Mouse (Mus musculus) liver, adult 2 months (tissue): ENCODE measurements at regions not wholly inside any gene's neighbourhood (a gene's known extent, or its start where the extent isn't known, plus 50 kb on each side); places are given as distances from the start of the nearest gene placed in this dataset.

Experiments used
- DNase-seq: peaks from one replicate; pipeline ENCODE4 v3.0.0-alpha.2; 2011; ENCODE audit warnings: low read depth, low spot score; ENCODE audit errors: extremely low read depth
- H3K27ac ChIP-seq: fragments of 200-500 bp; replicated peaks from 2 replicates; pipeline ENCODE4 v1.5.1; 2012; ENCODE audit warnings: low read depth, mild to moderate bottlenecking, control low read depth, inconsistent platforms, low read length; ENCODE audit not compliant: insufficient read depth
- H3K27me3 ChIP-seq: fragments of 200-500 bp; 2 replicates; pipeline ENCODE4 v1.6.1; 2012; ENCODE audit warnings: mild to moderate bottlenecking, moderate library complexity, low read length, inconsistent platforms; ENCODE audit not compliant: control insufficient read depth, insufficient read depth
- H3K36me3 ChIP-seq: fragments of 200-500 bp; 2 replicates; pipeline ENCODE4 v1.6.1; 2012; ENCODE audit warnings: low read length, inconsistent platforms; ENCODE audit not compliant: control insufficient read depth, insufficient read depth
- H3K4me1 ChIP-seq: fragments of 200-500 bp; 2 replicates; pipeline ENCODE4 v1.6.1; 2011; ENCODE audit warnings: low read length; ENCODE audit not compliant: control insufficient read depth, insufficient read depth
- H3K4me3 ChIP-seq: fragments of 200-500 bp; 2 replicates; pipeline ENCODE4 v1.5.1; 2011; ENCODE audit warnings: low read depth, mild to moderate bottlenecking, control low read depth, low read length, moderate library complexity; ENCODE audit not compliant: insufficient read depth
- H3K79me2 ChIP-seq: fragments of 200-500 bp; 2 replicates; pipeline ENCODE4 v1.6.1; 2012; ENCODE audit warnings: inconsistent platforms, mild to moderate bottlenecking, low read length, moderate library complexity; ENCODE audit not compliant: control insufficient read depth, insufficient read depth
- H3K9ac ChIP-seq: fragments of 200-500 bp; 2 replicates; pipeline ENCODE4 v1.6.1; 2012; ENCODE audit warnings: low read depth, mild to moderate bottlenecking, control low read depth, inconsistent platforms, low read length
- CTCF ChIP-seq: fragments of 200-500 bp; IDR thresholded peaks from 2 replicates; pipeline ENCODE4 v1.5.1; 2011; ENCODE audit warnings: low read depth, low read length, control low read depth
- POLR2A ChIP-seq: fragments of 200-500 bp; IDR thresholded peaks from 2 replicates; pipeline ENCODE4 v1.6.1; 2011; ENCODE audit warnings: low read length, control low read depth; ENCODE audit not compliant: insufficient read depth; ENCODE audit errors: extremely low read depth
- WGBS: fragments of 180-500 bp; shearing (Covaris S2); methylation state at CpG from one replicate; pipeline ENCODE4 v1.1.7; 2018; 5-methylcytosine and 5-hydroxymethylcytosine counted together

DNA sequence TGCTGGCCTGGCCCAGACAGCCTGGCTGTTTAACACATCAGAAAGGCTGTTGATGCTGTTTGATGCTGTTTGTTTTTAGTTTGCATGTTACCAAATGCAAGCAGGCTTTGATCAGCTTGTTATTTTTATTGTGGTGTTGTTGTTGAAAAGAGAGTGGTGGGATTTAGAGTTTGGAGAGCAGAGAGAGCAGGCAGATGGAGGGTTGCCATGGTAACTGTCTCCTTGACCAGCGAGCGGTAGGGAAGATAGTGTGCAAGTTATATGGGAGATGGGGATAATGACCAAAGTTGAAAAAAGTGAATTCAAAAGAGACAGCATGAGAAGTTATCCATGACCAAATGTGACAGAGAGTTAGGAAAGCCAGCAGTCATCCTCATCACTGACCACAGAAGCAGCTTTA lies 83.3 kb downstream of the Cmc2 start:
- 79% methylated on average over 2 of the region's 2 CpGs for WGBS
- Histone ChIP-seq H3K9ac (no peak overlapping the region), H3K4me1 (no peaks in the 10 kb centered on the region), H3K36me3 (no peaks in the 10 kb centered on the region), H3K4me3 (no peak overlapping the region), H3K27me3 (no peaks in the 10 kb centered on the region), H3K79me2 (no peaks in the 10 kb centered on the region), H3K27ac (no peak overlapping the region)
- no peak for DNase-seq
- TF ChIP-seq CTCF, result no peak
- TF ChIP-seq POLR2A, result no peak

DNA sequence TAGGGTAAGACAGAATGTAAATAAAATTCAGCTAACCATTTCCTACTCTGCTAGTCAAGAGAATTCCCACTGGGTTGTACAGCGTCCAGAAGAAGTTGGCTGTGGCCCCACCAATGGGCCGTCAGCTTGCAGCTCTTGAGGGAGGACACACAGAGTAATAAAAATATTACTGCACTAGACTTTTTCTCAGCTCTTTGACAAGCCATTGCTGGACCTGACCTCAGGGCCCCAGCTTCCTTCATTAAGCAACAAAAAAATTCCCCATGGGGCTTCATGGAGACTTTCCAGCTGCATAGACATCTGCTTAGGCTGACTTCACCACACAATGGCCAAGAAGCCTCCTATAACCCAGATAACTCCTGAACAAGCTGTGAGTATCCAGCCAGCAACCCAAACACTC lies 89.1 kb downstream of the Cmc2 start:
- no peak overlapping the region for H3K4me3 ChIP-seq
- TF ChIP-seq POLR2A, result no peak
- TF ChIP-seq CTCF, result no peak
- no peaks in the 10 kb centered on the region for H3K36me3 ChIP-seq
- H3K4me1 ChIP-seq, result no peaks in the 10 kb centered on the region
- no peaks in the 10 kb centered on the region for H3K27me3 ChIP-seq
- H3K9ac ChIP-seq, result no peak overlapping the region
- no peaks in the 10 kb centered on the region for H3K79me2 ChIP-seq
- peak; percentile 38 for DNase-seq
- H3K27ac ChIP-seq, result no peak overlapping the region
- WGBS, result 84% methylated on average over 2 of the region's 2 CpGs

DNA sequence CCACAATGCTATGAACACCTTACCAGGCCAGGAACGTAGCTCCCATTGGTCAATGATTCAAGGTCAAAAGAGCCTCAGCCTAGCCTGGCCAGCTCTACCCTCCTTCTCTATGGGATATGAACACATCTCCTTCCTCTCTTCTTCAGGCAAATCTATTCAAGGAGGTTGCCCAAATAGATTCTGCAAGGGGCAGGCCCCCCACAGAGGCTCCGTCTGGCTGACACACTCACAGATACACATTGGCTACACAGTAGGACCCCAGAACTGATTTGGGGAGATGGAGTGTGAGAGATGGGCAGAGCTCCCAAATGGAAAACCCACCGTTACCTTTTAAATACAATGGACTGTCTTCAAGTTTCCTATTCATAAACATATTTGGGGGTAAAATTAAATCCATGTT lies 91.6 kb downstream of the Cmc2 start:
- Histone ChIP-seq H3K4me1 (no peaks in the 10 kb centered on the region), H3K27ac (no peak overlapping the region), H3K36me3 (no peaks in the 10 kb centered on the region), H3K9ac (no peak overlapping the region), H3K4me3 (no peak overlapping the region), H3K27me3 (no peaks in the 10 kb centered on the region), H3K79me2 (no peaks in the 10 kb centered on the region)
- 85% methylated on average over 3 of the region's 3 CpGs for WGBS
- DNase-seq, result no peak
- no peak for TF ChIP-seq POLR2A
- no peak for TF ChIP-seq CTCF

DNA sequence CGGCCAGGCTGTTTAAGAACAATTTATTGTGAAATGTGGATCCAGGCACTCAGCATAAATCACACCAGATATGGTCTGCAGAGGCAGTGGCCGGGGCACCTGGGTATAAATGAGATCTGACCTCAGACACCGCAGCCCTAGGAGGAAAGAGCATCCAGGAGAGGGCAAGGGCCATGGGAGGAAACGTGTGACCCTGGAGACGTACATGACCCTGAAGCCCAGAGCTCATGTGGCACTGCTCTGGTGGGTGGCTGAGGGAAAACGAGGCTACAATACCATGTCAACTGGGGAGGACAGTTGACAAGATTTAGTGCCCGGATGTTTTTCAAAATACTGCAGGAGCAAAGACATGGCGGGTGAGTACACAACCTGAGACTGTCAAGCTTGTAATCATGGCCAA lies 93.0 kb downstream of the Cmc2 start:
- no peak for DNase-seq
- WGBS, result 87% methylated on average over 8 of the region's 8 CpGs
- H3K27ac ChIP-seq, result no peak overlapping the region
- no peak for TF ChIP-seq POLR2A
- no peak for TF ChIP-seq CTCF
- H3K4me3 ChIP-seq, result no peak overlapping the region
- H3K36me3 ChIP-seq, result no peaks in the 10 kb centered on the region
- no peak overlapping the region for H3K9ac ChIP-seq
- H3K4me1 ChIP-seq, result no peaks in the 10 kb centered on the region
- H3K79me2 ChIP-seq, result no peaks in the 10 kb centered on the region
- no peaks in the 10 kb centered on the region for H3K27me3 ChIP-seq

DNA sequence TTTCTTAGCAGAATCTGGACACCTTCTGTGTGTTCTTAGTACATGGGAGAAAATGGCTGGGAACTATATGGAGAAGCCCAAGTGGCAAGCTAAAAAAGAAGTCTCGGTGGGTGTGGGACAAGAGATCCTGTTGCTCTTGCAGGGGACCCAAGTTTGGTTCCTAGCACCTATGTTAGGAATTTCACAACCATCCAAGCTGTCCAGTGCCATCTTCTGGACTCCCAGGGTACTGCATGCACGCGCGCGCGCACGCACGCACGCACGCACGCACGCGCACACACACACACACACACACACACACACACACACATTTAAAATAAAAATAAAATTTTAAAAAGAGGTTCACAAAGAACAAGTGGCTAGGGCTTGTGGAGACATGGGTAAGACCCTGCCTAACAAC lies 94.1 kb downstream of the Cmc2 start:
- TF ChIP-seq POLR2A (no peak), CTCF (no peak)
- Histone ChIP-seq H3K4me1 (no peaks in the 10 kb centered on the region), H3K36me3 (no peaks in the 10 kb centered on the region), H3K79me2 (no peaks in the 10 kb centered on the region), H3K27me3 (no peaks in the 10 kb centered on the region), H3K27ac (no peak overlapping the region), H3K9ac (no peak overlapping the region), H3K4me3 (no peak overlapping the region)
- no peak for DNase-seq
- WGBS, result 98% methylated on average over 13 of the region's 13 CpGs

DNA sequence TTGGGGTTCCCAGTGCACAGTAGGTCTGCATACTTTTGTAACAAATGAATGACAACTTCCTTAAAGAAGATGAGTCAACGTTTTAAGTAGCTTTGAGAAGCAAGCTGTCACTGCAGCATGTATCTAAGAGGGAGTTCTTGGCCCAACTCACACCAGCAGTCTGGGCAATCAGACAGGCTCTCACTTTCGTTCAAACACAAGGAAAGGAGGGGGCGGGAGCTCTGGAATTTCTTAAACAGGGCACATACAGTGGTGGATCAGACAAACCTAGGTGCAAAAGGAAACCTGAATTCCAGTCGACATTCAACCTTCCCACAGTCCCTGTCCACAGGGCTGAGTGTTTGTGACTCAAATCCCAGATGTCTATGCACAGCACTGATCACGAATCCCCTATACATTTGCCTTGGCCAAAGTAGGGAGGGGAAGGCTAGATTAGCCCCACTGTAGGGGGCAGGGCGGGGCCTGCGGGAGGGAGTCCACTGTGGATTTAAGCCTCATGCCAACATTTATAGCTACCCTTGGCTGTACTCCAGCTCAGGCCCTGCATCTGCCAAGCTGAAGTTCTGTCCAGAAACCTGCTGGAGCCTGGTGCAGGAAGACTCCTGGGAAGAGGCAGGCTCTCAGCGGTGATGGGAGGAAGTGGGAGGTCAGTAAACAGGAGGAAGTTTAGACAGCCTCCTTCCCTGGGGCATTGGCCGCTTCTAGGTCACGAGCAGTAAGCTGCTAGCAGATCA lies 81.5 kb upstream of the Cdyl2 start:
- no peaks in the 10 kb centered on the region for H3K36me3 ChIP-seq
- no peak overlapping the region for H3K27ac ChIP-seq
- no peaks in the 10 kb centered on the region for H3K4me1 ChIP-seq
- no peaks in the 10 kb centered on the region for H3K27me3 ChIP-seq
- 35% methylated on average over 10 of the region's 10 CpGs for WGBS
- no peak overlapping the region for H3K4me3 ChIP-seq
- no peak for TF ChIP-seq POLR2A
- TF ChIP-seq CTCF, result no peak
- H3K79me2 ChIP-seq, result no peaks in the 10 kb centered on the region
- peak; percentile 40 for DNase-seq
- no peak overlapping the region for H3K9ac ChIP-seq
